8 mouse cellular contexts compared by ENCODE assay signal in genomic region chr14:99046031-99046781, GRCm38 (mm10). TPM values are rescaled to one million over a fixed set of nuclear protein-coding genes. Genes with fewer than 3 reads are reported as not detected.
DNase-seq lines count a peak whose midpoint lies in the region; ATAC-seq and TF ChIP-seq lines count a peak whose summit lies in the region.

Mzt1 (minus strand) TSS chr14:99046134.
Bora (plus strand) TSS chr14:99046222.

- no peak for TF ChIP-seq CTCF in heart, adult 2 months (IDR thresholded peaks at IDR 0.05)

- peak within 1 kb of the TSS; percentile 98 for H3K4me3 ChIP-seq in embryonic facial prominence, embryonic 13.5 days
- peak within 1 kb of the TSS; percentile 99 for H3K4me3 ChIP-seq in heart, adult 2 months
- peak within 1 kb of the TSS; percentile 97 for H3K4me3 ChIP-seq in limb, embryonic 13.5 days
- peak within 1 kb of the TSS; percentile 81 for H3K4me3 ChIP-seq in midbrain, embryonic 16.5 days (ENCODE audit: low read depth, low read length)

- H3K4me1 ChIP-seq in embryonic facial prominence, embryonic 13.5 days: peaks cover 35% of the 10 kb centered on the region
- peaks cover 8% of the 10 kb centered on the region for H3K4me1 ChIP-seq in heart, adult 2 months (ENCODE audit: control insufficient read depth, insufficient read depth, low read length)
- peaks cover 41% of the 10 kb centered on the region for H3K4me1 ChIP-seq in limb, embryonic 13.5 days
- H3K4me1 ChIP-seq in midbrain, embryonic 16.5 days (ENCODE audit: control insufficient read depth, insufficient read depth, low read length): peaks cover 19% of the 10 kb centered on the region

- TF ChIP-seq EP300 in heart, adult 2 months (IDR thresholded peaks at IDR 0.05; ENCODE audit: insufficient read depth, low read depth, low read length): no peak

- peak within 1 kb of the TSS; percentile 67 for H3K4me2 ChIP-seq in embryonic facial prominence, embryonic 13.5 days
- peak within 1 kb of the TSS; percentile 76 for H3K4me2 ChIP-seq in limb, embryonic 13.5 days (replicated peaks)
- H3K4me2 ChIP-seq in midbrain, embryonic 16.5 days (ENCODE audit: low read length): peak within 1 kb of the TSS; percentile 93

- peak; percentile 91 for DNase-seq in 3134 (ENCODE audit: extremely low read depth, insufficient read length, low spot score)
- peak; percentile 94 for DNase-seq in adrenal gland, postnatal 36 days
- DNase-seq in heart, adult 2 months: peak; percentile 90 to 93
- peak; percentile 92 to 94 for DNase-seq in kidney, adult 8-10 months
- DNase-seq in spleen, postnatal 10 days (ENCODE audit: low spot score in 2 of 2): peak; percentile 92 to 94

- peaks cover 2% of the 10 kb centered on the region for H3K36me3 ChIP-seq in embryonic facial prominence, embryonic 13.5 days
- peaks cover 5% of the 10 kb centered on the region for H3K36me3 ChIP-seq in heart, adult 2 months (ENCODE audit: control insufficient read depth, insufficient read depth, low read length)
- H3K36me3 ChIP-seq in limb, embryonic 13.5 days: peaks cover 10% of the 10 kb centered on the region
- no peaks in the 10 kb centered on the region for H3K36me3 ChIP-seq in midbrain, embryonic 16.5 days (ENCODE audit: control insufficient read depth, insufficient read depth, low read length)

- H3K9me3 ChIP-seq in embryonic facial prominence, embryonic 13.5 days: no peaks in the 10 kb centered on the region
- no peaks in the 10 kb centered on the region for H3K9me3 ChIP-seq in limb, embryonic 13.5 days
- H3K9me3 ChIP-seq in midbrain, embryonic 16.5 days (replicated peaks; ENCODE audit: control insufficient read depth, low read length, poor library complexity, severe bottlenecking): no peaks in the 10 kb centered on the region

- ATAC-seq in embryonic facial prominence, embryonic 13.5 days (ENCODE audit: insufficient number of reproducible peaks, insufficient read depth, low FRiP score, low TSS enrichment, low read depth): peak; percentile 96
- ATAC-seq in limb, embryonic 13.5 days (ENCODE audit: low FRiP score, low read depth): peak; percentile 97
- ATAC-seq in midbrain, embryonic 16.5 days: peak; percentile 97

- WGBS in embryonic facial prominence, embryonic 13.5 days: under 1% methylated on average over 65 of the region's 81 CpGs
- WGBS in heart, adult 2 months: under 1% methylated on average over 77 of the region's 81 CpGs
- under 1% methylated on average over 73 of the region's 81 CpGs for WGBS in limb, embryonic 13.5 days
- WGBS in midbrain, embryonic 16.5 days: under 1% methylated on average over 69 of the region's 81 CpGs

- TF ChIP-seq POLR2A in heart, adult 2 months (IDR thresholded peaks at IDR 0.05; ENCODE audit: insufficient read depth, low read depth, low read length): peak; percentile 43; the same call in 1 of the 2 replicates

- H3K9ac ChIP-seq in embryonic facial prominence, embryonic 13.5 days: peak within 1 kb of the TSS; percentile 97
- peak within 1 kb of the TSS; percentile 93 for H3K9ac ChIP-seq in heart, adult 2 months (ENCODE audit: low read depth, low read length)
- H3K9ac ChIP-seq in limb, embryonic 13.5 days: peak within 1 kb of the TSS; percentile 98
- H3K9ac ChIP-seq in midbrain, embryonic 16.5 days (ENCODE audit: low read depth, low read length): peak within 1 kb of the TSS; percentile 91

- peak within 1 kb of the TSS; percentile 91 for H3K27ac ChIP-seq in embryonic facial prominence, embryonic 13.5 days
- H3K27ac ChIP-seq in heart, adult 2 months: peak within 1 kb of the TSS; percentile 89
- peak within 1 kb of the TSS; percentile 88 for H3K27ac ChIP-seq in limb, embryonic 13.5 days
- peak within 1 kb of the TSS; percentile 79 for H3K27ac ChIP-seq in midbrain, embryonic 16.5 days (ENCODE audit: low read length)

- no peaks in the 10 kb centered on the region for H3K27me3 ChIP-seq in embryonic facial prominence, embryonic 13.5 days
- H3K27me3 ChIP-seq in heart, adult 2 months (ENCODE audit: control insufficient read depth, insufficient read depth, low read length): no peaks in the 10 kb centered on the region
- H3K27me3 ChIP-seq in limb, embryonic 13.5 days: no peaks in the 10 kb centered on the region
- no peaks in the 10 kb centered on the region for H3K27me3 ChIP-seq in midbrain, embryonic 16.5 days (ENCODE audit: control insufficient read depth, insufficient read depth, low read depth, low read length)

- intact Hi-C loops in heart, adult 2 months (cut with DNase I): loop anchor here (1.0 kb wide), 1 partner anchor 53 kb away; the partner anchor contains the start of genes Dis3 and Pibf1

- H3K79me2 ChIP-seq in heart, adult 2 months (replicated peaks; ENCODE audit: control insufficient read depth, insufficient read depth, low read length): peaks cover 4% of the 10 kb centered on the region

RNA-seq across cellular contexts. Expression of gene Mzt1, which starts in this region (rescaled TPM):
- total RNA-seq in adrenal gland, postnatal 36 days (2021): 10 to 100 TPM; 28.8 to 37.3 TPM
- 87.1 and 90.9 TPM in 2 replicates for polyA plus RNA-seq in embryonic facial prominence, embryonic 13.5 days (2015; fragmentation: Nextera tagmentation; extraction: Ambion mirVana)
- 10 to 100 TPM; 38.2 to 42.3 TPM for total RNA-seq in heart, adult 2 months (2021)
- polyA plus RNA-seq in heart, adult 2 months (2012; rRNA removed): 18.8 and 42.9 TPM in 2 replicates
- polyA plus RNA-seq in limb, embryonic 13.5 days (2015; fragmentation: Nextera tagmentation; extraction: Ambion mirVana): 91.1 and 92.7 TPM in 2 replicates
- 103 and 117 TPM in 2 replicates for polyA plus RNA-seq in midbrain, embryonic 16.5 days (2015; fragmentation: Nextera tagmentation; extraction: Ambion mirVana)

RNA-seq across cellular contexts. Expression of gene Bora, which starts in this region (rescaled TPM):
- total RNA-seq in adrenal gland, postnatal 36 days (2021): 1 to 10 TPM; 2.5 to 3.7 TPM
- 70.5 and 80.3 TPM in 2 replicates for polyA plus RNA-seq in embryonic facial prominence, embryonic 13.5 days (2015; fragmentation: Nextera tagmentation; extraction: Ambion mirVana)
- under 1 TPM; 0.73 to 0.82 TPM for total RNA-seq in heart, adult 2 months (2021)
- polyA plus RNA-seq in heart, adult 2 months (2012; rRNA removed): 0.47 TPM in 2 replicates
- 76.7 and 79.3 TPM in 2 replicates for polyA plus RNA-seq in limb, embryonic 13.5 days (2015; fragmentation: Nextera tagmentation; extraction: Ambion mirVana)
- 9.3 and 11.8 TPM in 2 replicates for polyA plus RNA-seq in midbrain, embryonic 16.5 days (2015; fragmentation: Nextera tagmentation; extraction: Ambion mirVana)

Comparison
In these comparisons a context has a peak if more than half of its experiments do, and no peak if none do; other contexts are left out.
1. Peak in every context shown above with its lines: DNase-seq, ATAC-seq, H3K4me3 ChIP-seq and H3K27ac ChIP-seq.